Mouse (Mus musculus) inflammation-experienced regulatory T-cells, adult 6 months (primary cell): ENCODE data around the gene Olfr981. TPM values are rescaled to one million over a fixed set of nuclear protein-coding genes. Genes with fewer than 3 reads are reported as not detected.
"Not testable (repeated sequence)": the region's sequence is repeated elsewhere in the genome, so short reads cannot be mapped to it uniquely, and the experiment has no call there.

ENCODE experiments used
- ATAC-seq: one replicate; pipeline ENCODE4 v1.8.0; 2017
- polyA plus RNA-seq, 3 experiments: library from polyadenylated mRNA; unstranded; fragments of 100-300 nt; shearing (Covaris generic); gene quantifications; one replicate each; pipeline ENCODE4 v1.2.1; 2017

The Olfr981 gene
- polyA plus RNA-seq = not detected

- no peak for ATAC-seq
Measured at GRCm38 (mm10) chr9:40021164-40021563, at the start of gene Olfr981. Olfr981 (plus strand) TSS chr9:40021464.

DNA sequence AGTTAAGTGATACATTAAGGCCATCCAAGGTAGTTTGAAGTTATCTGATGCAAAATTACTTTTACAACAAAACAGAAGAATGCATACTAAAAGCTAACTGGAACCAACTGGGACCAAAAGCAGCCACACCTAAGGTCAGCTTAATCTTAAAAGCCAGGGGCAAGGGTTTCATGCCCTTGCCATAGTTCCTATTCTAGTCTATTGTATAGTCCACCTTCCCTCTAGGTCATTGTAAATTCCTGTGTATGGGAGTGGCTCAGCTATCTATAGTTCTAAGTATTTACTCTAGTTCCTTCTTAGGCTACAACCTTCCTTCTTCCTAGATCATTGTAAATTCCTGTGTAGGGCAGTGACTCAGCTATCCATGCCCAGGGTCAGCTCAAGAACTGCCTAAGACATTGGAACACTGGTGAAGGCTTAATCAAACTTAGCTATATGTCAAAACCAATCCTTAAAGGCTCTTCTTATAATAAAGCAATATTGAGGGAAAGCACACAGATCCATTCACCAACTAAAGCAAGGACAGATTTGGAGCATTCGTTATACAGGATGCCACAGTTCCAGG is 44.6 kb upstream of the Olfr981 start:
- ATAC-seq = not testable (repeated sequence)

GRCm38 (mm10) chr9:39991813-39992212 is 29.5 kb upstream of the Olfr981 start, which contains the start of gene Olfr978:
Olfr978 (plus strand) TSS chr9:39992113.
- ATAC-seq = no peak

- ATAC-seq = no peak
Measured at GRCm38 (mm10) chr9:40003365-40003764, 17.9 kb upstream of the Olfr981 start, which contains the start of gene Olfr979. Olfr979 (minus strand) TSS chr9:40003465.

DNA sequence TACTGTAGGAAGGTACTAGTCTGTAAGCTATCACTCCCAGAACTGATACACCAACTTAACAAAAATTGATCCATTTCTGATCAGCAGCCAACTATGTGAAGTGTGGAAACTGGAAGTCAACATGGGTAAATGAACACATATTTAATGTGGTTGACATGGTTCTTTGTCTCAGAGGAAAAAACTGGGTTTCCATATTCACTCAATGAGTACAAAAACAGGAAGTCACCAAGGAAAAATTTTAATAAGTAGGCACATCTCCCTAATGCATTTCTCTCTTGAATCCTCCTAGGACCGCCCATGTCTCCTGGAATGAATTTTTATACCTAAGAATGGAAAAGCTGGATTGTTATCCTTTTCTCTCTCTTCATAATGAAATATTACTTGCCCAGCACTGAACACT is 11.8 kb upstream of the Olfr981 start, which contains the start of gene Olfr980:
TSS of gene Olfr980 (minus strand) at position 101 of the 400 bp plus-strand sequence.
- ATAC-seq = no peak

- ATAC-seq = no peak
Measured at GRCm38 (mm10) chr9:40050138-40050537, 28.9 kb downstream of the Olfr981 start.

- no peak for ATAC-seq
Measured at GRCm38 (mm10) chr9:40073529-40073928, 52.3 kb downstream of the Olfr981 start, which contains the start of gene Olfr982. Olfr982 (plus strand) TSS chr9:40073829.

Other genes with a start within 250 kb of the Olfr981 start
- not detected for gene Olfr968, start 238.2 kb upstream of the Olfr981 start, polyA plus RNA-seq
- gene Olfr969, start 230.5 kb upstream of the Olfr981 start, polyA plus RNA-seq = not detected
- gene Olfr970, start 212.6 kb upstream of the Olfr981 start, polyA plus RNA-seq = not detected
- not detected for gene Olfr971, start 184.6 kb upstream of the Olfr981 start, polyA plus RNA-seq
- not detected for gene Olfr972, start 155.0 kb upstream of the Olfr981 start, polyA plus RNA-seq
- gene Olfr229, start 114.1 kb upstream of the Olfr981 start, polyA plus RNA-seq = not detected
- under 1 TPM in 1 of 3 experiments, not detected in 2; 0.21 TPM for gene Olfr974, start 84.0 kb upstream of the Olfr981 start, polyA plus RNA-seq
- not detected for gene Olfr975, start 69.4 kb upstream of the Olfr981 start, polyA plus RNA-seq
- gene Olfr976, start 60.3 kb upstream of the Olfr981 start, polyA plus RNA-seq = not detected
- gene Olfr978, start 29.4 kb upstream of the Olfr981 start, polyA plus RNA-seq = not detected
- gene Olfr979, start 18.0 kb upstream of the Olfr981 start, polyA plus RNA-seq = not detected
- gene Olfr980, start 11.9 kb upstream of the Olfr981 start, polyA plus RNA-seq = not detected
- not detected for gene Olfr982, start 52.4 kb downstream of the Olfr981 start, polyA plus RNA-seq
- gene Olfr983, start 72.1 kb downstream of the Olfr981 start, polyA plus RNA-seq = not detected
- gene Olfr984, start 92.7 kb downstream of the Olfr981 start, polyA plus RNA-seq = not detected
- gene Olfr985, start 108.7 kb downstream of the Olfr981 start, polyA plus RNA-seq = not detected
- not detected for gene Tmem225, start 126.7 kb downstream of the Olfr981 start, polyA plus RNA-seq
- gene Olfr986, start 159.5 kb downstream of the Olfr981 start, polyA plus RNA-seq = not detected
- gene Zfp202, start 170.9 kb downstream of the Olfr981 start, polyA plus RNA-seq = 1 to 10 TPM in 2 of 3 experiments, under 1 TPM in 1; 0.44 to 2.2 (median 1.6) TPM
- gene Scn3b, start 247.8 kb downstream of the Olfr981 start, polyA plus RNA-seq = not detected